Mouse (Mus musculus): ENCODE results near the gene Zscan12. TPM values are rescaled to one million over a fixed set of nuclear protein-coding genes. Genes with fewer than 3 reads are reported as not detected.

Gene Zscan12
- 6.7 and 6.8 TPM in 2 replicates for polyA plus RNA-seq (2012; rRNA removed)

- DNase-seq (ENCODE audit: extremely low spot score in 1 of 2, low spot score in 1 of 2) = peak; percentile 87 to 94
Observed at GRCm38 (mm10) chr13:21362621-21363248, at the start of gene Zscan12. Gene Zscan12, plus strand, starts transcription at chr13:21362820.

GRCm38 (mm10) chr13:21312854-21313253, 49.8 kb upstream of the Zscan12 start:
- no peak for DNase-seq (ENCODE audit: extremely low spot score in 1 of 2, low spot score in 1 of 2)

- DNase-seq (ENCODE audit: extremely low spot score in 1 of 2, low spot score in 1 of 2) = no peak
Observed at GRCm38 (mm10) chr13:21313903-21314302, 48.7 kb upstream of the Zscan12 start.

GRCm38 (mm10) chr13:21320262-21320661, 42.4 kb upstream of the Zscan12 start:
- no peak for DNase-seq (ENCODE audit: extremely low spot score in 1 of 2, low spot score in 1 of 2)

GRCm38 (mm10) chr13:21321890-21322494, 40.6 kb upstream of the Zscan12 start:
- DNase-seq (ENCODE audit: extremely low spot score in 1 of 2, low spot score in 1 of 2) = peak in 1 of 2 experiments; percentile 45

GRCm38 (mm10) chr13:21322509-21323375, 39.9 kb upstream of the Zscan12 start:
- peak in 1 of 2 experiments; percentile 89 for DNase-seq (ENCODE audit: extremely low spot score in 1 of 2, low spot score in 1 of 2)

GRCm38 (mm10) chr13:21323405-21323804, 39.2 kb upstream of the Zscan12 start:
- no peak for DNase-seq (ENCODE audit: extremely low spot score in 1 of 2, low spot score in 1 of 2)

GRCm38 (mm10) chr13:21326191-21326590, 36.4 kb upstream of the Zscan12 start:
- DNase-seq (ENCODE audit: extremely low spot score in 1 of 2, low spot score in 1 of 2) = peak in 1 of 2 experiments; percentile 45

- peak; percentile 26 to 92 for DNase-seq (ENCODE audit: extremely low spot score in 1 of 2, low spot score in 1 of 2)
Observed at GRCm38 (mm10) chr13:21326657-21327211, 35.9 kb upstream of the Zscan12 start.

GRCm38 (mm10) chr13:21327424-21327823, 35.2 kb upstream of the Zscan12 start:
- peak in 1 of 2 experiments; percentile 17 for DNase-seq (ENCODE audit: extremely low spot score in 1 of 2, low spot score in 1 of 2)

- DNase-seq (ENCODE audit: extremely low spot score in 1 of 2, low spot score in 1 of 2) = no peak
Observed at GRCm38 (mm10) chr13:21346610-21347009, 16.0 kb upstream of the Zscan12 start, which contains the start of gene Olfr1367. Gene Olfr1367, plus strand, starts transcription at chr13:21346910.

- DNase-seq (ENCODE audit: extremely low spot score in 1 of 2, low spot score in 1 of 2) = no peak
Observed at GRCm38 (mm10) chr13:21350593-21350992, 12.0 kb upstream of the Zscan12 start.

GRCm38 (mm10) chr13:21363719-21364118, 1.1 kb downstream of the Zscan12 start:
- DNase-seq (ENCODE audit: extremely low spot score in 1 of 2, low spot score in 1 of 2) = no peak

- no peak for DNase-seq (ENCODE audit: extremely low spot score in 1 of 2, low spot score in 1 of 2)
Observed at GRCm38 (mm10) chr13:21366635-21367034, 4.0 kb downstream of the Zscan12 start.

- peak; percentile 10 to 19 for DNase-seq (ENCODE audit: extremely low spot score in 1 of 2, low spot score in 1 of 2)
Observed at GRCm38 (mm10) chr13:21372700-21373099, 10.1 kb downstream of the Zscan12 start.

GRCm38 (mm10) chr13:21377773-21378172, 15.2 kb downstream of the Zscan12 start:
- DNase-seq (ENCODE audit: extremely low spot score in 1 of 2, low spot score in 1 of 2) = no peak

- no peak for DNase-seq (ENCODE audit: extremely low spot score in 1 of 2, low spot score in 1 of 2)
Observed at GRCm38 (mm10) chr13:21395211-21395610, 32.6 kb downstream of the Zscan12 start.

- no peak for DNase-seq (ENCODE audit: extremely low spot score in 1 of 2, low spot score in 1 of 2)
Observed at GRCm38 (mm10) chr13:21395623-21396022, 33.0 kb downstream of the Zscan12 start.

- peak in 1 of 2 experiments; percentile 15 for DNase-seq (ENCODE audit: extremely low spot score in 1 of 2, low spot score in 1 of 2)
Observed at GRCm38 (mm10) chr13:21396048-21396447, 33.4 kb downstream of the Zscan12 start.

- DNase-seq (ENCODE audit: extremely low spot score in 1 of 2, low spot score in 1 of 2) = no peak
Observed at GRCm38 (mm10) chr13:21397486-21397885, 34.9 kb downstream of the Zscan12 start.

- DNase-seq (ENCODE audit: extremely low spot score in 1 of 2, low spot score in 1 of 2) = no peak
Observed at GRCm38 (mm10) chr13:21401166-21401565, 38.5 kb downstream of the Zscan12 start.

Data from frontal cortex, adult 2 months (tissue).